Mouse (Mus musculus): ENCODE results near the gene Arv1.
A peak's percentile ranks its signal among the peaks of the same experiment; 100 is the strongest.

Arv1 gene

GRCm38 (mm10) chr8:124724301-124724700 is 2.4 kb downstream of the Arv1 start:
- DNase-seq (ENCODE audit: low spot score) = no peak

GRCm38 (mm10) chr8:124732828-124733227 is 10.9 kb downstream of the Arv1 start:
- DNase-seq (ENCODE audit: low spot score) = no peak

- no peak for DNase-seq (ENCODE audit: low spot score)
Observed at GRCm38 (mm10) chr8:124735371-124735911, 13.5 kb downstream of the Arv1 start.

- peak; percentile 57 for DNase-seq (ENCODE audit: low spot score)
Observed at GRCm38 (mm10) chr8:124739268-124739667, 17.3 kb downstream of the Arv1 start.

GRCm38 (mm10) chr8:124746661-124747060 is 24.7 kb downstream of the Arv1 start:
- DNase-seq (ENCODE audit: low spot score) = no peak

- peak; percentile 70 for DNase-seq (ENCODE audit: low spot score)
Observed at GRCm38 (mm10) chr8:124751191-124751590, 29.3 kb downstream of the Arv1 start.

GRCm38 (mm10) chr8:124751709-124752173 is 29.8 kb downstream of the Arv1 start, which contains the start of gene Fam89a:
Gene Fam89a, minus strand, starts transcription at chr8:124751832.
- DNase-seq (ENCODE audit: low spot score) = peak; percentile 82

GRCm38 (mm10) chr8:124752325-124752862 is 30.5 kb downstream of the Arv1 start:
- DNase-seq (ENCODE audit: low spot score) = no peak

- DNase-seq (ENCODE audit: low spot score) = peak; percentile 63
Observed at GRCm38 (mm10) chr8:124754101-124754791, 32.3 kb downstream of the Arv1 start.

- DNase-seq (ENCODE audit: low spot score) = no peak
Observed at GRCm38 (mm10) chr8:124754792-124755190, 32.9 kb downstream of the Arv1 start.

- no peak for DNase-seq (ENCODE audit: low spot score)
Observed at GRCm38 (mm10) chr8:124755481-124755880, 33.5 kb downstream of the Arv1 start.

GRCm38 (mm10) chr8:124756153-124756552 is 34.2 kb downstream of the Arv1 start:
- no peak for DNase-seq (ENCODE audit: low spot score)

GRCm38 (mm10) chr8:124756601-124757000 is 34.7 kb downstream of the Arv1 start:
- no peak for DNase-seq (ENCODE audit: low spot score)

- DNase-seq (ENCODE audit: low spot score) = no peak
Observed at GRCm38 (mm10) chr8:124758544-124758943, 36.6 kb downstream of the Arv1 start.

GRCm38 (mm10) chr8:124763061-124763460 is 41.1 kb downstream of the Arv1 start:
- DNase-seq (ENCODE audit: low spot score) = peak; percentile 92

GRCm38 (mm10) chr8:124772389-124772788 is 50.5 kb downstream of the Arv1 start:
- no peak for DNase-seq (ENCODE audit: low spot score)

GRCm38 (mm10) chr8:124775695-124776094 is 53.8 kb downstream of the Arv1 start:
- DNase-seq (ENCODE audit: low spot score) = peak; percentile 91

GRCm38 (mm10) chr8:124780236-124780635 is 58.3 kb downstream of the Arv1 start:
- DNase-seq (ENCODE audit: low spot score) = peak; percentile 94

GRCm38 (mm10) chr8:124782431-124782830 is 60.5 kb downstream of the Arv1 start:
- peak; percentile 5 for DNase-seq (ENCODE audit: low spot score)

GRCm38 (mm10) chr8:124783228-124783627 is 61.3 kb downstream of the Arv1 start:
- peak; percentile 36 for DNase-seq (ENCODE audit: low spot score)

All from MN1 (cell line).